Mouse (Mus musculus): ENCODE measurements around the gene Rps17. TPM values are rescaled to one million over a fixed set of nuclear protein-coding genes. Genes with fewer than 3 reads are reported as not detected.

Gene Rps17
- polyA plus RNA-seq, 1 experiment from 2014 or later: 1,032 TPM

GRCm38 (mm10) chr7:81331851-81332250, 13.2 kb downstream of the Rps17 start:
- H3K4me2 ChIP-seq (ENCODE audit: low read length): no peak overlapping the region
- H3K9me3 ChIP-seq (ENCODE audit: control insufficient read depth, low read length): no peaks in the 10 kb centered on the region
- peaks cover 27% of the 10 kb centered on the region; the same call in 1 of the 2 replicates for H3K36me3 ChIP-seq (ENCODE audit: control insufficient read depth, insufficient read depth, low read length)
- H3K27me3 ChIP-seq (ENCODE audit: control insufficient read depth, insufficient read depth, low read length): no peaks in the 10 kb centered on the region
- H3K27ac ChIP-seq (replicated peaks in 1 of 2; ENCODE audit: control insufficient read depth in 1 of 2, insufficient read depth in 1 of 2, low read depth in 2 of 2, low read length in 2 of 2): no peak overlapping the region; a peak in 1 of 4 replicates
- H3K9ac ChIP-seq (ENCODE audit: low read length): no peak overlapping the region
- peaks cover 8 to 12% of the 10 kb centered on the region in 2 experiments; a peak in 3 of 4 replicates for H3K4me1 ChIP-seq (ENCODE audit: control insufficient read depth in 2 of 2, insufficient read depth in 2 of 2, low read length in 2 of 2)
- H3K4me3 ChIP-seq (ENCODE audit: control insufficient read depth in 1 of 2, insufficient read depth in 1 of 2, low read depth in 1 of 2, low read length in 2 of 2): no peak overlapping the region
- no peak for ATAC-seq (ENCODE audit: insufficient number of reproducible peaks, insufficient read depth, low FRiP score, low read depth)
- WGBS: 76% methylated on average over 7 of the region's 7 CpGs

GRCm38 (mm10) chr7:81330767-81331166, 14.3 kb downstream of the Rps17 start:
- H3K4me1 ChIP-seq (ENCODE audit: control insufficient read depth in 2 of 2, insufficient read depth in 2 of 2, low read length in 2 of 2): peaks cover 4 to 8% of the 10 kb centered on the region in 2 experiments; a peak in 3 of 4 replicates
- no peak; the same call in 1 of the 2 replicates for ATAC-seq (ENCODE audit: insufficient number of reproducible peaks, insufficient read depth, low FRiP score, low read depth)
- no peak overlapping the region for H3K4me3 ChIP-seq (ENCODE audit: control insufficient read depth in 1 of 2, insufficient read depth in 1 of 2, low read depth in 1 of 2, low read length in 2 of 2)
- H3K27me3 ChIP-seq (ENCODE audit: control insufficient read depth, insufficient read depth, low read length): no peaks in the 10 kb centered on the region
- H3K9ac ChIP-seq (ENCODE audit: low read length): no peak overlapping the region
- H3K4me2 ChIP-seq (ENCODE audit: low read length): no peak overlapping the region
- 0 out of 4 replicates have a peak overlapping the region, but pooled peaks of 1 of the 2 experiments have one; percentile 11 for H3K27ac ChIP-seq (replicated peaks in 1 of 2; ENCODE audit: control insufficient read depth in 1 of 2, insufficient read depth in 1 of 2, low read depth in 2 of 2, low read length in 2 of 2)
- H3K36me3 ChIP-seq (ENCODE audit: control insufficient read depth, insufficient read depth, low read length): peaks cover 26% of the 10 kb centered on the region; the same call in 1 of the 2 replicates
- 18% methylated on average over 3 of the region's 3 CpGs for WGBS
- no peaks in the 10 kb centered on the region for H3K9me3 ChIP-seq (ENCODE audit: control insufficient read depth, low read length)

GRCm38 (mm10) chr7:81327661-81328060, 17.4 kb downstream of the Rps17 start:
- no peak for ATAC-seq (ENCODE audit: insufficient number of reproducible peaks, insufficient read depth, low FRiP score, low read depth)
- 76% methylated on average over 10 of the region's 10 CpGs for WGBS
- no peaks in the 10 kb centered on the region for H3K27me3 ChIP-seq (ENCODE audit: control insufficient read depth, insufficient read depth, low read length)

GRCm38 (mm10) chr7:81326859-81327258, 18.2 kb downstream of the Rps17 start:
- Histone ChIP-seq H3K36me3 (ENCODE audit: control insufficient read depth, insufficient read depth, low read length) (peaks cover 8% of the 10 kb centered on the region; the same call in 1 of the 2 replicates), H3K27ac (replicated peaks in 1 of 2; ENCODE audit: control insufficient read depth in 1 of 2, insufficient read depth in 1 of 2, low read depth in 2 of 2, low read length in 2 of 2) (no peak overlapping the region), H3K4me2 (ENCODE audit: low read length) (no peak overlapping the region), H3K9me3 (ENCODE audit: control insufficient read depth, low read length) (no peaks in the 10 kb centered on the region), H3K4me3 (ENCODE audit: control insufficient read depth in 1 of 2, insufficient read depth in 1 of 2, low read depth in 1 of 2, low read length in 2 of 2) (no peak overlapping the region), H3K4me1 (ENCODE audit: control insufficient read depth in 2 of 2, insufficient read depth in 2 of 2, low read length in 2 of 2) (peaks cover 0 to 5% of the 10 kb centered on the region in 2 experiments; a peak in 2 of 4 replicates), H3K9ac (ENCODE audit: low read length) (no peak overlapping the region), H3K27me3 (ENCODE audit: control insufficient read depth, insufficient read depth, low read length) (no peaks in the 10 kb centered on the region)
- ATAC-seq (ENCODE audit: insufficient number of reproducible peaks, insufficient read depth, low FRiP score, low read depth): no peak
- WGBS: 68% methylated on average over 6 of the region's 6 CpGs

More at GRCm38 (mm10) chr7:81327661-81328060, 17.4 kb downstream of the Rps17 start:
- Histone ChIP-seq H3K36me3 (ENCODE audit: control insufficient read depth, insufficient read depth, low read length) (peaks cover 10% of the 10 kb centered on the region; the same call in 1 of the 2 replicates), H3K4me1 (ENCODE audit: control insufficient read depth in 2 of 2, insufficient read depth in 2 of 2, low read length in 2 of 2) (peaks cover 0 to 5% of the 10 kb centered on the region in 2 experiments; a peak in 2 of 4 replicates), H3K4me3 (ENCODE audit: control insufficient read depth in 1 of 2, insufficient read depth in 1 of 2, low read depth in 1 of 2, low read length in 2 of 2) (no peak overlapping the region), H3K27ac (replicated peaks in 1 of 2; ENCODE audit: control insufficient read depth in 1 of 2, insufficient read depth in 1 of 2, low read depth in 2 of 2, low read length in 2 of 2) (no peak overlapping the region), H3K9me3 (ENCODE audit: control insufficient read depth, low read length) (no peaks in the 10 kb centered on the region), H3K9ac (ENCODE audit: low read length) (no peak overlapping the region), H3K4me2 (ENCODE audit: low read length) (no peak overlapping the region)

GRCm38 (mm10) chr7:81326043-81326442, 19.0 kb downstream of the Rps17 start:
- no peak overlapping the region for H3K4me3 ChIP-seq (ENCODE audit: control insufficient read depth in 1 of 2, insufficient read depth in 1 of 2, low read depth in 1 of 2, low read length in 2 of 2)
- no peak overlapping the region for H3K9ac ChIP-seq (ENCODE audit: low read length)
- no peak for ATAC-seq (ENCODE audit: insufficient number of reproducible peaks, insufficient read depth, low FRiP score, low read depth)
- no peaks in the 10 kb centered on the region for H3K9me3 ChIP-seq (ENCODE audit: control insufficient read depth, low read length)
- H3K36me3 ChIP-seq (ENCODE audit: control insufficient read depth, insufficient read depth, low read length): peaks cover 8% of the 10 kb centered on the region; the same call in 1 of the 2 replicates
- whole genome bisulfite sequencing: 76% methylated on average over 12 of the region's 12 CpGs
- no peak overlapping the region for H3K27ac ChIP-seq (replicated peaks in 1 of 2; ENCODE audit: control insufficient read depth in 1 of 2, insufficient read depth in 1 of 2, low read depth in 2 of 2, low read length in 2 of 2)
- no peaks in the 10 kb centered on the region for H3K27me3 ChIP-seq (ENCODE audit: control insufficient read depth, insufficient read depth, low read length)
- no peak overlapping the region for H3K4me2 ChIP-seq (ENCODE audit: low read length)
- H3K4me1 ChIP-seq (ENCODE audit: control insufficient read depth in 2 of 2, insufficient read depth in 2 of 2, low read length in 2 of 2): peaks cover 0 to 4% of the 10 kb centered on the region in 2 experiments; a peak in 1 of 4 replicates

- Histone ChIP-seq H3K36me3 (ENCODE audit: control insufficient read depth, insufficient read depth, low read length) (0 out of 2 replicates have a peak, but pooled peaks cover 3% of the 10 kb centered on the region), H3K27ac (replicated peaks in 1 of 2; ENCODE audit: control insufficient read depth in 1 of 2, insufficient read depth in 1 of 2, low read depth in 2 of 2, low read length in 2 of 2) (no peak overlapping the region), H3K4me3 (ENCODE audit: control insufficient read depth in 1 of 2, insufficient read depth in 1 of 2, low read depth in 1 of 2, low read length in 2 of 2) (no peak overlapping the region), H3K9ac (ENCODE audit: low read length) (no peak overlapping the region), H3K9me3 (ENCODE audit: control insufficient read depth, low read length) (no peaks in the 10 kb centered on the region), H3K27me3 (ENCODE audit: control insufficient read depth, insufficient read depth, low read length) (no peaks in the 10 kb centered on the region), H3K4me1 (ENCODE audit: control insufficient read depth in 2 of 2, insufficient read depth in 2 of 2, low read length in 2 of 2) (no peaks in the 10 kb centered on the region), H3K4me2 (ENCODE audit: low read length) (no peak overlapping the region)
- 80% methylated on average over 5 of the region's 5 CpGs for WGBS
- ATAC-seq (ENCODE audit: insufficient number of reproducible peaks, insufficient read depth, low FRiP score, low read depth): no peak
Observed at GRCm38 (mm10) chr7:81321776-81322175, 23.3 kb downstream of the Rps17 start.

- no peaks in the 10 kb centered on the region for H3K4me1 ChIP-seq (ENCODE audit: control insufficient read depth in 2 of 2, insufficient read depth in 2 of 2, low read length in 2 of 2)
- no peak overlapping the region for H3K9ac ChIP-seq (ENCODE audit: low read length)
- WGBS: 78% methylated on average over 6 of the region's 6 CpGs
- H3K4me2 ChIP-seq (ENCODE audit: low read length): no peak overlapping the region
- H3K27ac ChIP-seq (replicated peaks in 1 of 2; ENCODE audit: control insufficient read depth in 1 of 2, insufficient read depth in 1 of 2, low read depth in 2 of 2, low read length in 2 of 2): no peak overlapping the region
- no peak for ATAC-seq (ENCODE audit: insufficient number of reproducible peaks, insufficient read depth, low FRiP score, low read depth)
- no peaks in the 10 kb centered on the region for H3K27me3 ChIP-seq (ENCODE audit: control insufficient read depth, insufficient read depth, low read length)
- H3K9me3 ChIP-seq (ENCODE audit: control insufficient read depth, low read length): no peaks in the 10 kb centered on the region
- H3K36me3 ChIP-seq (ENCODE audit: control insufficient read depth, insufficient read depth, low read length): 0 out of 2 replicates have a peak, but pooled peaks cover 3% of the 10 kb centered on the region
- no peak overlapping the region for H3K4me3 ChIP-seq (ENCODE audit: control insufficient read depth in 1 of 2, insufficient read depth in 1 of 2, low read depth in 1 of 2, low read length in 2 of 2)
Observed at GRCm38 (mm10) chr7:81319749-81320148, 25.3 kb downstream of the Rps17 start.

- no peak overlapping the region for H3K27ac ChIP-seq (replicated peaks in 1 of 2; ENCODE audit: control insufficient read depth in 1 of 2, insufficient read depth in 1 of 2, low read depth in 2 of 2, low read length in 2 of 2)
- no peak for ATAC-seq (ENCODE audit: insufficient number of reproducible peaks, insufficient read depth, low FRiP score, low read depth)
- no peaks in the 10 kb centered on the region for H3K27me3 ChIP-seq (ENCODE audit: control insufficient read depth, insufficient read depth, low read length)
- H3K4me2 ChIP-seq (ENCODE audit: low read length): no peak overlapping the region
- no peak overlapping the region for H3K9ac ChIP-seq (ENCODE audit: low read length)
- H3K4me3 ChIP-seq (ENCODE audit: control insufficient read depth in 1 of 2, insufficient read depth in 1 of 2, low read depth in 1 of 2, low read length in 2 of 2): no peak overlapping the region
- no peaks in the 10 kb centered on the region for H3K9me3 ChIP-seq (ENCODE audit: control insufficient read depth, low read length)
- no peaks in the 10 kb centered on the region for H3K4me1 ChIP-seq (ENCODE audit: control insufficient read depth in 2 of 2, insufficient read depth in 2 of 2, low read length in 2 of 2)
- WGBS: 66% methylated on average over 8 of the region's 8 CpGs
- H3K36me3 ChIP-seq (ENCODE audit: control insufficient read depth, insufficient read depth, low read length): 0 out of 2 replicates have a peak, but pooled peaks cover 3% of the 10 kb centered on the region
Observed at GRCm38 (mm10) chr7:81315583-81315982, 29.5 kb downstream of the Rps17 start.

Measured in heart, embryonic 14.5 days (tissue).